Mouse (Mus musculus): ENCODE measurements around the gene Rcc1l. TPM values are rescaled to one million over a fixed set of nuclear protein-coding genes. Genes with fewer than 3 reads are reported as not detected.

Rcc1l gene
- polyA plus RNA-seq, 1 experiment: 10.7 TPM

- no peaks in the 10 kb centered on the region for H3K36me3 ChIP-seq (ENCODE audit: control insufficient read depth, insufficient read depth, low read length)
- peak overlapping the region; percentile 64 for H3K4me3 ChIP-seq (ENCODE audit: extremely low read depth, insufficient read depth, insufficient read length)
- no peak overlapping the region; the same call in 1 of the 2 replicates for H3K27ac ChIP-seq (ENCODE audit: insufficient read depth, low read length)
- H3K4me1 ChIP-seq (ENCODE audit: control insufficient read depth, insufficient read depth, insufficient read length): peaks cover 3% of the 10 kb centered on the region; the same call in 1 of the 2 replicates
- TF ChIP-seq POLR2A (IDR thresholded peaks at IDR 0.05; ENCODE audit: low read depth, low read length) (no peak), CTCF (IDR thresholded peaks at IDR 0.05; ENCODE audit: extremely low read depth, insufficient read depth, insufficient read length, insufficient replicate concordance) (no peak)
- 2% methylated on average over 17 of the region's 17 CpGs for WGBS
- DNase-seq (ENCODE audit: low read depth in 1 of 2, low spot score in 2 of 2): peak in 1 of 2 experiments; percentile 11
- no peaks in the 10 kb centered on the region for H3K27me3 ChIP-seq (ENCODE audit: control insufficient read depth, insufficient read depth, low read length)
Observed at GRCm38 (mm10) chr5:134098976-134099375, 77.6 kb downstream of the Rcc1l start.

DNA sequence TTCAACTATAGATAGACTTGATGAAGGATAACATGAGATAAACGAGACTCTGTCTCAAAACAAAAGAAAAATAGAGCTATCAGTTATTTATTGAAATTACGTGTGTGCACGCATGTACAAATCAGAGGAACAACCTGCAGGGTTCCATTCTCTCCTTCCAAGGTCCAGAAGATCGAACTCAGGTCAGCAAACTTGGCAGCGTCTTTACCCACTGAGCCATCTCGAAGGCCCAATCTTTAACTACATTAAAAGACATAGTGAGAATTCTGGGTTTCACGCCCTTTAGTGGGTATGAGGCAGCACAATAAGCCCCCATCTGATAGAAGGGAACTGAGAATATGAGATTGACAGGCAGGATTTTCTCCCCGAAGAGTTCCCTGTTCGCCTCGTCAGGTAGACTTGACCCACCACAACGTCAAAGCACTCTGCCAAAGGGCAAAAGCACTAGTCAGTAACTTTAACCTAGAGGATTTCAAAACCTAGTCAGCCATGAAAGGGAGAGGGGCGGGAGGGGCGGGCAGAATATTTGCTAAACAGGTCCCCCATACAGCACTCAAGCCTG lies 78.2 kb downstream of the Rcc1l start:
- WGBS: 47% methylated on average over 13 of the region's 13 CpGs
- H3K27me3 ChIP-seq (ENCODE audit: control insufficient read depth, insufficient read depth, low read length): no peaks in the 10 kb centered on the region
- no peak overlapping the region for H3K27ac ChIP-seq (ENCODE audit: insufficient read depth, low read length)
- peaks cover 3% of the 10 kb centered on the region; the same call in 1 of the 2 replicates for H3K4me1 ChIP-seq (ENCODE audit: control insufficient read depth, insufficient read depth, insufficient read length)
- DNase-seq (ENCODE audit: low read depth in 1 of 2, low spot score in 2 of 2): no peak
- TF ChIP-seq CTCF (IDR thresholded peaks at IDR 0.05; ENCODE audit: extremely low read depth, insufficient read depth, insufficient read length, insufficient replicate concordance) (no peak), POLR2A (IDR thresholded peaks at IDR 0.05; ENCODE audit: low read depth, low read length) (no peak)
- H3K4me3 ChIP-seq (ENCODE audit: extremely low read depth, insufficient read depth, insufficient read length): no peak overlapping the region
- H3K36me3 ChIP-seq (ENCODE audit: control insufficient read depth, insufficient read depth, low read length): no peaks in the 10 kb centered on the region

Other genes starting within 250 kb of the Rcc1l start
- gene Castor2, start 77.1 kb downstream of the Rcc1l start, polyA plus RNA-seq (2012; rRNA removed): 5.3 TPM in 2 replicates
- gene Gtf2ird2, start 7.2 kb upstream of the Rcc1l start, polyA plus RNA-seq (2012; rRNA removed): 6.4 and 7.7 TPM in 2 replicates
- gene Ncf1, start 52.9 kb upstream of the Rcc1l start, polyA plus RNA-seq (2012; rRNA removed): 103 and 151 TPM in 2 replicates
- 44.7 and 48.2 TPM in 2 replicates for gene Gtf2i, start 138.0 kb upstream of the Rcc1l start, polyA plus RNA-seq (2012; rRNA removed)